Mouse (Mus musculus) intestine, embryonic 14.5 days (tissue): ENCODE data around the gene Chrna4. TPM values are rescaled to one million over a fixed set of nuclear protein-coding genes. Genes with fewer than 3 reads are reported as not detected.

Source experiments
- ATAC-seq: fragments of 200-750 bp; cut with Nextera tagmentation; replicated peaks from 2 replicates; pipeline ENCODE4 v1.8.0; 2017; ENCODE audit warnings: low read depth, moderate number of reproducible peaks, moderate TSS enrichment, moderate library complexity; ENCODE audit not compliant: low FRiP score, low TSS enrichment
- DNase-seq: peaks from one replicate; pipeline ENCODE4 v3.0.0-alpha.2; 2018; ENCODE audit warnings: low spot score
- H3K27ac ChIP-seq: fragments of 300-500 bp; sonication (generic); 2 replicates; pipeline ENCODE4 v1.5.1; 2014; ENCODE audit warnings: low read depth, mild to moderate bottlenecking, control low read depth
- H3K27me3 ChIP-seq: fragments of 300-500 bp; sonication (generic); replicated peaks from 2 replicates; pipeline ENCODE4 v1.6.1; 2014; ENCODE audit warnings: low read length, control low read depth; ENCODE audit not compliant: control insufficient read depth, insufficient read depth
- H3K36me3 ChIP-seq: fragments of 300-500 bp; sonication (generic); 2 replicates; pipeline ENCODE4 v1.6.1; 2014; ENCODE audit warnings: low read length, control low read depth; ENCODE audit not compliant: control insufficient read depth, insufficient read depth
- H3K4me1 ChIP-seq: fragments of 300-500 bp; sonication (generic); replicated peaks from 2 replicates; pipeline ENCODE4 v1.6.1; 2014; ENCODE audit warnings: low read length, control low read depth, mixed read lengths; ENCODE audit not compliant: control insufficient read depth, insufficient read depth
- H3K4me2 ChIP-seq: fragments of 300-500 bp; sonication (generic); 2 replicates; pipeline ENCODE4 v1.6.1; 2014; ENCODE audit warnings: low read length
- H3K4me3 ChIP-seq: fragments of 300-500 bp; sonication (generic); 2 replicates; pipeline ENCODE4 v1.5.1; 2014; ENCODE audit warnings: low read depth, low read length, control low read depth, mixed read lengths
- H3K9ac ChIP-seq: fragments of 300-500 bp; sonication (generic); 2 replicates; pipeline ENCODE4 v1.6.1; 2014; ENCODE audit warnings: mild to moderate bottlenecking, low read length
- H3K9me3 ChIP-seq: fragments of 300-500 bp; sonication (generic); 2 replicates; pipeline ENCODE4 v1.6.1; 2016; ENCODE audit warnings: low read length, control low read depth; ENCODE audit not compliant: control insufficient read depth
- WGBS: fragments of 180-500 bp; shearing (Covaris S2); extraction: QIAGEN DNeasy Blood & Tissue Kit; methylation state at CpG from one replicate; pipeline ENCODE4 v1.1.7; 2014; 5-methylcytosine and 5-hydroxymethylcytosine counted together
- polyA plus RNA-seq: library from polyadenylated mRNA; unstranded; fragments of >200 nt; fragmentation: Nextera tagmentation; extraction: Ambion mirVana; gene quantifications from 2 replicates; pipeline ENCODE4 v1.2.1, GENCODE M21; 2014

Gene Chrna4
- polyA plus RNA-seq, 1 experiment from 2014 or later, result 2.1 TPM

DNA sequence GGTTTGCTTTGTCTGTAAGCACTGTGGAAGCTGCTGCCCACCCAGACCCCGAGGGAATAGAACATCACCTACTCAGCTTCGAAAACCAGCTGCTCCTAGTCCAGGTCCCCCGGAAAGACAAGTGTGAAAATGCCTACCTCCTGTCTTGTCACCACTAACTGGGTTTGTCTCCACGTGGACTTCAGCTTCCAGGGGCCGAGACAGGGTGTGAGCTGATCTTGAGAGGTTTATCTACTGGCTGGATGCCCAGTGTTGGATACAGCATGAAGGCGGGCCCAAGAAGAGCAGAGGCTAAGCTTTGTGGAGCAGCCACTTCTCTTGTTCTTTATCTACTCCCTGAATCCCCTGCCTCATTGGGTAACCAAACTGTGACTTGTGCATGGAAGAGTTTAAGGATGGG is 10.0 kb downstream of the Chrna4 start:
- Histone ChIP-seq H3K4me3 (no peak overlapping the region), H3K27me3 (peaks cover 21% of the 10 kb centered on the region), H3K4me1 (no peaks in the 10 kb centered on the region), H3K9me3 (no peaks in the 10 kb centered on the region), H3K9ac (no peak overlapping the region), H3K4me2 (no peak overlapping the region), H3K36me3 (no peaks in the 10 kb centered on the region), H3K27ac (no peak overlapping the region)
- DNase-seq (no peak), ATAC-seq (no peak)
- WGBS, result 59% methylated on average over 6 of the region's 6 CpGs

DNA sequence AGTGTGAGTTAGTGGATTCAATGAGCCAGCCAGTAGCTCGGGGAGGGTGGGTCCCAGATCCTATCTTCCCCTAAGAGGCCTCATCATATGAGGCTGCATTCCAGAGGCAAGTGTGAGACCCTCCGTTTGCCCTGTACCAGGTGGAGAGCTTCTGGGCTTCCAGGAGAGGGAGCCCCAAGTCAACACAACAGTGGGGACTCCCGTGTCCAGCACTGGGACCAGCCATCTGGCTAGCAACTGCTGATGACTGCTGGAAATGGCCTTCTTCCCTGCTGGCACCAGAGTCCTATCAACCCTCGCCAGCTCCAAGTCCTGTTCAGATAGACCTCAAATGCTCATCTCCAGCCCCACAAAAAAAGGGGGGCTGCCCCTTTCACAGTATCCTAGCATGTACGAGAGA is 10.9 kb downstream of the Chrna4 start:
- 46% methylated on average over 5 of the region's 5 CpGs for WGBS
- no peak overlapping the region for H3K27ac ChIP-seq
- no peak overlapping the region for H3K9ac ChIP-seq
- H3K27me3 ChIP-seq, result peaks cover 12% of the 10 kb centered on the region
- no peaks in the 10 kb centered on the region for H3K36me3 ChIP-seq
- no peak overlapping the region for H3K4me3 ChIP-seq
- no peak for DNase-seq
- H3K9me3 ChIP-seq, result no peaks in the 10 kb centered on the region
- no peaks in the 10 kb centered on the region for H3K4me1 ChIP-seq
- no peak for ATAC-seq
- H3K4me2 ChIP-seq, result no peak overlapping the region

GRCm38 (mm10) chr2:181031406-181031934 is 11.9 kb downstream of the Chrna4 start:
- 75% methylated on average over 11 of the region's 11 CpGs for WGBS
- H3K9ac ChIP-seq, result no peak overlapping the region
- DNase-seq (no peak), ATAC-seq (no peak)
- H3K27ac ChIP-seq, result no peak overlapping the region
- H3K9me3 ChIP-seq, result no peaks in the 10 kb centered on the region
- H3K36me3 ChIP-seq, result no peaks in the 10 kb centered on the region
- H3K4me1 ChIP-seq, result no peaks in the 10 kb centered on the region
- peaks cover 2% of the 10 kb centered on the region; the same call in 1 of the 2 replicates for H3K27me3 ChIP-seq
- H3K4me2 ChIP-seq, result no peak overlapping the region
- H3K4me3 ChIP-seq, result no peak overlapping the region

GRCm38 (mm10) chr2:181008339-181008738 is 35.0 kb downstream of the Chrna4 start:
- no peak for DNase-seq
- H3K9ac ChIP-seq, result no peak overlapping the region
- H3K9me3 ChIP-seq, result no peaks in the 10 kb centered on the region
- H3K27me3 ChIP-seq, result no peaks in the 10 kb centered on the region
- no peak overlapping the region for H3K4me2 ChIP-seq
- no peak overlapping the region for H3K4me3 ChIP-seq
- no peaks in the 10 kb centered on the region for H3K36me3 ChIP-seq
- 83% methylated on average over 5 of the region's 5 CpGs for WGBS
- H3K4me1 ChIP-seq, result no peaks in the 10 kb centered on the region
- no peak overlapping the region for H3K27ac ChIP-seq
- ATAC-seq, result no peak

GRCm38 (mm10) chr2:181007054-181007453 is 36.3 kb downstream of the Chrna4 start:
- no peak for DNase-seq
- Histone ChIP-seq H3K36me3 (no peaks in the 10 kb centered on the region), H3K4me1 (no peaks in the 10 kb centered on the region), H3K9ac (no peak overlapping the region), H3K4me3 (no peak overlapping the region), H3K4me2 (no peak overlapping the region), H3K27me3 (no peaks in the 10 kb centered on the region), H3K27ac (no peak overlapping the region), H3K9me3 (no peaks in the 10 kb centered on the region)
- 39% methylated on average over 4 of the region's 4 CpGs for WGBS
- ATAC-seq, result no peak

GRCm38 (mm10) chr2:180996905-180997304 is 46.4 kb downstream of the Chrna4 start:
- no peak overlapping the region for H3K27ac ChIP-seq
- peak; percentile 30; the same call in 1 of the 2 replicates for ATAC-seq

GRCm38 (mm10) chr2:180996436-180996835 is 46.9 kb downstream of the Chrna4 start:
- WGBS, result 9% methylated on average over 5 of the region's 5 CpGs
- Histone ChIP-seq H3K27me3 (no peaks in the 10 kb centered on the region), H3K9ac (no peak overlapping the region), H3K36me3 (no peaks in the 10 kb centered on the region), H3K9me3 (no peaks in the 10 kb centered on the region), H3K4me1 (no peaks in the 10 kb centered on the region), H3K4me2 (no peak overlapping the region), H3K27ac (no peak overlapping the region), H3K4me3 (no peak overlapping the region)
- ATAC-seq (peak; percentile 28; the same call in 1 of the 2 replicates), DNase-seq (no peak)

More at GRCm38 (mm10) chr2:180996905-180997304, 46.4 kb downstream of the Chrna4 start:
- H3K9ac ChIP-seq, result no peak overlapping the region
- H3K9me3 ChIP-seq, result no peaks in the 10 kb centered on the region
- H3K4me1 ChIP-seq, result no peaks in the 10 kb centered on the region
- H3K27me3 ChIP-seq, result no peaks in the 10 kb centered on the region
- no peak overlapping the region for H3K4me2 ChIP-seq
- no peak for DNase-seq
- no peak overlapping the region for H3K4me3 ChIP-seq
- 62% methylated on average over 3 of the region's 3 CpGs for WGBS
- H3K36me3 ChIP-seq, result no peaks in the 10 kb centered on the region

DNA sequence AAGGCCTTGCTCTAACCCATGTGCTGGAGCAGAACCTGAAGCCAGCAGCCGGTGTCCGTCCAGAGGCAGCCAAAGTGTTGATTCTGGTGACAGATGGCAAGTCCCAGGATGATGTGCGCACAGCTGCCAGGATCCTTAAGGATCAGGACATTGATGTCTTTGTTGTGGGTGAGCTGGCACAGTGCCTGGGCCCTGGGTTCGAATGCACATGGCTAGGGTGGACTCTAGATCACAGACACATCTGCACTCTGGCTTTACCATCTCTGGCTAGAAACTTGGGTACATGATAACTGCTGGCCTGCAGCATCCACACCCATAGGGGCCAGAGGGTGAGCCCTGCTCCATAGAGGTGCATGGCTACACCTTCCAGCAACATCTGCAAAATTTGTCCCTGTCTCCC is 47.9 kb downstream of the Chrna4 start:
- Histone ChIP-seq H3K4me3 (no peak overlapping the region), H3K27ac (no peak overlapping the region), H3K4me1 (no peaks in the 10 kb centered on the region), H3K36me3 (no peaks in the 10 kb centered on the region), H3K4me2 (no peak overlapping the region), H3K9ac (no peak overlapping the region), H3K9me3 (no peaks in the 10 kb centered on the region), H3K27me3 (no peaks in the 10 kb centered on the region)
- ATAC-seq (no peak), DNase-seq (no peak)
- WGBS, result 80% methylated on average over 4 of the region's 4 CpGs

GRCm38 (mm10) chr2:180994360-180994759 is 49.0 kb downstream of the Chrna4 start:
- no peak overlapping the region for H3K4me3 ChIP-seq
- H3K9me3 ChIP-seq, result no peaks in the 10 kb centered on the region
- H3K4me2 ChIP-seq, result no peak overlapping the region
- no peaks in the 10 kb centered on the region for H3K27me3 ChIP-seq
- DNase-seq (no peak), ATAC-seq (no peak)
- no peak overlapping the region for H3K9ac ChIP-seq
- H3K4me1 ChIP-seq, result no peaks in the 10 kb centered on the region
- no peak overlapping the region for H3K27ac ChIP-seq
- H3K36me3 ChIP-seq, result no peaks in the 10 kb centered on the region
- 63% methylated on average over 2 of the region's 2 CpGs for WGBS
